Mouse (Mus musculus): Measurements from ENCODE around the gene Ankmy1.
A peak's percentile ranks its signal among the peaks of the same experiment; 100 is the strongest.

Gene Ankmy1

DNA sequence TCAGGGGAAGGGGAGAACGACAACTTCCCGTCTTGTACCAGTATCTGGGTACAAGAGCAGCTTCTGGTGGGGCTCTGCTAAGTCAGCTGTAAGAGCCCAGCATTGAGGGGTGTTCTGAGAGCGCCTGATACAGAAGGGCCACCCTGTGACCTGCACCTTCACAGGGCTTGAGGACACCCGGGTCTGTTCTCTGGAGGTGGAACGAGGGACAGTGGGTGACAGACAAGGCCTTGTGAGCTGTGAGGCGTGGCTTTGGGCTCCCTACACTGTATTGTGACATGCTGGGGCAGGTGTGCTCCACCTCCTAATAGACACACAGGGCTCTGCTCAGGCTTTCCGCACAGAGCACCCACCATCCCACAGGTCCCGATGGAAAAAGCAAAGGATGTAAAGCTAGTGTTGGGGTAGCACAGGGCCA is 9.0 kb upstream of the Ankmy1 start:
- DNase-seq (ENCODE audit: low spot score in 2 of 2): no peak

DNA sequence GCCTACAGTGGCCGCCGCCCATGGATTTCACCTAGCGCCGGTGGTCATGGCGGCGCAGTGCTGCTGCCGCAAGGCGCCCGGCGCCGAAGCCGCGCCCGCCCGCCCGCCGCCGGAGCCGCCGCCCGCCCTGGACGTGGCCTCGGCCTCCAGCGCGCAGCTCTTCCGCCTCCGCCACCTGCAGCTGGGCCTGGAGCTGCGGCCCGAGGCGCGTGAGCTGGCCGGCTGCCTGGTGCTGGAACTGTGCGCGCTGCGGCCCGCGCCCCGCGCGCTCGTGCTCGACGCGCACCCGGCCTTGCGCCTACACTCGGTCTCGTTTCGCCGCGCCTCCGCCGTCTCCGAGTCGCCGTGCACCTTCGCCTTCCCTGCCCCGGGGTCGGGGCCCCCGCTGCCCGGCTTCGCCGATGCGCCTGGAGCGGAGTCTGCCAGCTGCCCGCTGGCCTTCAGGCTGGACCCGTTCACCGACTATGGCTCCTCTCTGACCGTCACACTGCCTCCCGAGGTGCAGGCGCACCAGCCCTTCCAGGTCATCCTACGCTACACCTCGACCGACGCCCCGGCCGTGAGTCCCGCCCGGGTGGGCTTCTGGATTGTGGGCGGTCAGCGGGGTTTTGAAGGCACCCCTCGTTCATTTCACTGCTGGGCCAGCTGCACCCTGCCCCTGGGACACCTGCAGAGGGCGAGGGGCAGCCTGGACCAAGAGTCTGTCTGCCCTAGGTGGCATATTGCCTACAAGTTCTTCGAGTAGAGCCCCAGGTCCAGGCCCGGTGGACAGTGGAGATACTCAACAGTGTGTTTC is 8.4 kb upstream of the Ankmy1 start:
- DNase-seq (ENCODE audit: low spot score in 2 of 2): peak in 1 of 2 experiments; percentile 62

DNA sequence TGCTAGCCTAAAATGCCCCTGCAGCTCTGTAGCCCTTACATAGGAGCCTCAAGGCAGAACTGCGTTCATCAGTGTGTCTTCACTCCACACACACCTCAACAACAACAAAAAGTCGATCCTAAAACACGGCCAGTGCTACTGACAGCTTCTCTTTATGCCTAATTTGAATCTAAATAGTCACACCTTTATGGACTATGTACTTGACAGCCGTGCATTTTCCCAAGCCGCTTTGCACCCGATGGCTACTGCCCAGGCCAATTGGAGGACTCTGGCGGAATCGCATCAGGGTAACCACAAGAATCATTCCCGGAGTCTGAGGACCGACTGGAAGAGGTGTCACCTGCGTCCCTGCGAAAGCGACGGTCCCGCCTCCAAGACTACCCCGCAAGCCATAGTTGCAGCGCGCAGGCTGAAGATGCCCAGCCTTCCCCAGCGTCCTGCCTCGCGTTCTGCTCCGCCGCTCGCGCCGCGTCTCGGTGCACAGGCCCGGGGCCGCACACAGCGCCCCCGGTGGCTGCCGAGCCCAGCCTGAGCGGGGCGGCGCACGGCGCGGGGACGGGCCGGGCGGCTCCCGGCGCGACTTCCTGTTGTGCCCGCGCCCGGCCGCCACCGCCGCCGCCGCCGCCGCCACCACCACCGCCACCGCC is 7.7 kb upstream of the Ankmy1 start, which contains the start of gene Rnpepl1:
Gene Rnpepl1, plus strand, starts transcription at position 545 of the 647 bp plus-strand sequence.
- peak in 1 of 2 experiments; percentile 74 for DNase-seq (ENCODE audit: low spot score in 2 of 2)

DNA sequence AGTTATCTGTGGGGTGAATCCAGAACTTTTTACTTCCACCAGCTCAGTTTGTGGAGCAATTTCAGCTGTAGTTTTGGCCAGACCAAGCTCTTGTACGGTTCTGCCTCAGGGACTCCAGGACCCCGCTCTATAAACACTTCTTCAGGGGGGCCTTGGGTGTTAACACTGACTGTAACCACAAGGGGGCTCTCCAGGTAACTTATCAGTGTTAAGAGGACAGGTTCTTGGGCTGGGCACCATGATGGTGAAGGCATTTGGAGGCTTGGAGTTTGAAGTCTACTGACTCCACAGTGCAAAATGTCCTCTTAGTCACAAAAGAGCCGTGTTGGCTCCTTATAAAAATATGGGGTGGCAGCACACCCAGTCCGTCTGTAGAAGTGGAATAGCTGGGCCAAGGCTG is 6.4 kb upstream of the Ankmy1 start:
- no peak for DNase-seq (ENCODE audit: low spot score in 2 of 2)

DNA sequence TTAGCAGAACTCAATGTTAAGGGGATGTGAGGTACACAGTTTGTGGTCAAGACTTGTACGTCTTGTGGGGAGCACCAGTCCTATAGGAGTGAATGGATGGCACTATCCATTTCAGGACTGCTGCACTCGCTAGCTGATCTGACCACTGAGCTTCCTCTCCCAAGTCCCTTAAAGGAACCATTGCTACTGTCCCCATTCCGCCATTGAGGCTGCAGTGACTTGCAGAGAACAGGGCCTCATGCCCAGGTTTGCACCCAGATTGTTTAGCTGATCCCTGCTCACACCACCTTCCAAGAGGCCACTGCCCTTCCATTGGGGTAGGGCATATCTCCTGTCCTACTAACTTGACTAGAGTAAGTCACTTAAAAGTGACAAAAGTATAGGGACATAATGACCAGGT is 6.0 kb upstream of the Ankmy1 start:
- DNase-seq (ENCODE audit: low spot score in 2 of 2): no peak

DNA sequence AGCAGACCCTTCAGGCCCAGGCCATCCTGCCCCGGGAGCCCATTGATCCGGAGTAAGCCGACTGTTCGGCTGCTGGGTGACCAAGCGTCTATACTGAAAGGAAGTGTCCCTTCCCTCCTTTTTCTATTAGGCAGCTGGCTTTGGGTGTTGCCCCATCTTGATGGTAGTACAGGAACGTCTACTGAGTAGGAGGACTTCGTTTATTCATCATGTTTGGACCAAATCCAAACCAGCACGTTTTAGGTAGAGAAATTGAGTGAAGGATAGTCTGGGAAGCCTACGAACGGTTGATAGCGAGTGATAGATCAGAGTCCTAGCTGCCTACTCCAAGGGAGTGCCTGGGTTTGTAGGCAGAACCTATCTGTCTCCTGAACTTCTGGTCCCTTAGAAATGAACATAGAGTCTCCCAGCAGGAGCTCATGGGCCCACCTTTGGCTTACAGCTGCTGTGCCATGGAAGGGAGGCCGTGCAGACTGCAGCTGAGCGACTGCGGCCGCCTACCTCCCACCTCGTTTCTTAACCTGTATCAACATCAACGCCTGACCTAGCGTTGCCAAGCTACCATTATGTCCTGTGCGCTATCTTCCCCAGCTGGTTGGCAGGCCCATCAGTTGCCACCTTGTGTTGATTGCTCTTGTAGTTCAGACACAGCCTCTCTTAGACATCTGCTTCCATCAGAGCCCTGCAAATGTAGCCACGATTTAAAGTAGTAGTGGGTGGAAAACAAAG is 5.1 kb upstream of the Ankmy1 start:
- DNase-seq (ENCODE audit: low spot score in 2 of 2): no peak

DNA sequence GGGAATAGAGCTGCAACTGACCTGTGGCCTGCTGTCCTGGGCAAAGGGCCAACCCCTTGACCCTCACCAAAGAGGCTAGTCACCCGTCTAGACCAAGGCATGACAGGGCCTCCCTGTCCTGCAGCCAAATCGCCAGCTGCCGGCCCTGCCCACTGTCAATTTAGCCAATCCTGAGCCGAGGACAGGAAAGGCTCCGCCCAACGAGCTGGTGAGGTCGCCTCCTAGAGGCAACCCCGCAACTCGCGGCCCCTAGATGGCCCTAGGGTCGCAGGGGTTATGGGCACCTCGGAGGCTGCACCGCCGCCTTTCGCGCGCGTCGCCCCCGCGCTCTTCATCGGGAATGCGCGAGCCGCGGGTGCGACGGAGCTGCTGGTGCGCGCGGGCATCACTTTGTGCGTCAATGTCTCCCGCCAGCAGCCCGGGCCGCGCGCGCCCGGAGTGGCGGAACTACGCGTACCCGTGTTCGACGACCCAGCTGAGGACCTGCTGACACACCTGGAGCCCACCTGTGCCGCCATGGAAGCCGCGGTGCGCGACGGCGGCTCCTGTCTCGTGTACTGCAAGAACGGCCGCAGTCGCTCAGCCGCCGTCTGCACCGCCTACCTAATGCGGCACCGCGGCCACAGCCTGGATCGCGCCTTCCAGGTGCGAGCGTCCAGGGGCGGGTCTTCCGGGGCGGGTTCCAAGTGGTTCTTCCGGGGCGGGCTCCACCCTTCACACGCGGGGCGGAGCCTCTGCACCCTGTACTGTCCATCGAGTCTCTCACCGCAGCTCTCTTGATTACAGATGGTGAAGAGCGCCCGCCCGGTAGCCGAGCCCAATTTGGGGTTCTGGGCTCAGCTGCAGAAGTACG is 4.3 kb upstream of the Ankmy1 start, which contains the start of gene Dusp28:
Gene Dusp28, plus strand, starts transcription at position 203 of the 853 bp plus-strand sequence.
- peak in 1 of 2 experiments; percentile 85 for DNase-seq (ENCODE audit: low spot score in 2 of 2)

DNA sequence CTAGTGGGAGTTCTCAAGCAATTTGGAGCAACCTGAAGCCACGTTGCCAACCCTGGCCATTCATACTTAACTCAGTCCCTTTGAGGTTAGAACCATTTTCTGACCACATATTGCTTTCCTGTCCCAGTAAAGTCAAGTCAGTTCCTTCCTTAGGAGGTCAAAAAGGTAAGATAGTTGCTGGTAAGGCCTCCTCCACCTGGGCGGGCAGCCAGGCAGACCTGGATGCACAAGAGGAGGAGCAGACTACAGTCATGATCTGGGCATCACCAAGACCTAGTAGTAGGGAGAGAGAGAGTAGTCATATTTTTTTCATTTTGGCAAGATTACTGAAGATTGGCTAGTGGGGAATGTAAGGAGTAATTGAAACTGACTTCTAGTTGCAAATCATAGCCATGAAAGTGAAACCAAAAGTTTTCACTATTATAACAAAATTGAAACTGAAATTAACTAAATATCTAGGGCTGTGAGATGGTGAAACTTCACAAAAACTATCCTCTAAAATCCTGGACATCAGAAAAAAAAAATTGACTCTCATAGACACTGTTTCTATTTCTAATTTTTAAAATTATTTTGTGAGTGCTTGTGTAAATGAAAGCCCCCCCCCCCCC is 3.1 kb upstream of the Ankmy1 start:
- DNase-seq (ENCODE audit: low spot score in 2 of 2): no peak

DNA sequence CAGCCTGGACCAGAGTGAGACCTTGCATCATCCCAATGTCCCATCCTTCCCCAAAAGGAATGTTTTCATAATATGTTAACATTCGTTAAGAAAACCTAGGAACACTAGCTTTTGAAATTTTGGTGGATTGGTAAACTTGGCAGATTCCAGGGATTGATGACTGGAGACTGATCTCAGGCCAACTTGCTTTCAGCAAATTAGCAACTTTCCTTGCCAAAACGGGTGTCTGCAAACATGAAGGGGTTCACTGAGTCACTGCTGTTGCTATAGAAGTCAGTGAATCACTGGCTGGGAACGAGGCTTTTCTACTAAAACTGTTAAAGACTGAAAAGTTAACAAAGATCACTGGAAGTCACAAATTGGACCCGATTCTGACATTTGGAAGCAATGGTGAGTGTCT is 921 bp upstream of the Ankmy1 start:
- no peak for DNase-seq (ENCODE audit: low spot score in 2 of 2)

DNA sequence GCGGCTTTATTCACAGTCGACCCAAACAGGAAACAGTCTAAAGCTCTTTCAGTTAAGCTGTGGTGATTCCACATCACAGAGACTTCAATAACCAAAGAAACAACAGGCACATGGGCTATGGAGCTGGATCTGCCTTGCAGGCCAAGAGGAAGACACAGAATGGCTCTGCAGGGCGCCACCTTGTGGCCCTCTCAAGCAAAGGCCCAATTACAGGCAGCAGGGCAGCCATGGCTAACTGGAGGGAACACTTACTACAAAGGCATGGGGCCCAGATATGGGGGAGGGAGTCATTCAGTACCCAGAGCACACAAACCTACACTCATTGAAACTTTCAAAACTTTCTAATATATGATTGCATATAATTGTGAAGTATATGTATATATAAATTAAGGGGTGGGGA is 7.6 kb downstream of the Ankmy1 start:
- peak in 1 of 2 experiments; percentile 85 for DNase-seq (ENCODE audit: low spot score in 2 of 2)

DNA sequence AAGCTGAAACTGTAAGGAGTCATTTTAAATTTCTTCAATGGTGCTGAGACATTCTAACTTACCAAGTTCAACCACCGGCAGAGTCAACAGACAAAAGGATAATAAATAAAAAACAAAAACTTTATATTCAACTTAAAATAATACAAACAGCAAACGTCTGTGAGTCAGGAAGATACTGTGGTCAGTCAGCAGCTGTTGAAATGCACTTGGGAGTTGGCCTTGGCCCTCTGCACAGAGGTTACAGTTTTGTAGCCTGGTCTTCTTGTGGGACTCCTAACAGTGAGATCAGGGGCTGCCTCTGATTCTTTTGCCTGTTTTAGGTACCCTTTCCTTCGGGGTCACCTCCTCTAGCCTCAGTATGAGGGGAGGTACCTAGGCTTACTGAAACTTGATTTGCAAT is 8.8 kb downstream of the Ankmy1 start:
- no peak for DNase-seq (ENCODE audit: low spot score in 2 of 2)

DNA sequence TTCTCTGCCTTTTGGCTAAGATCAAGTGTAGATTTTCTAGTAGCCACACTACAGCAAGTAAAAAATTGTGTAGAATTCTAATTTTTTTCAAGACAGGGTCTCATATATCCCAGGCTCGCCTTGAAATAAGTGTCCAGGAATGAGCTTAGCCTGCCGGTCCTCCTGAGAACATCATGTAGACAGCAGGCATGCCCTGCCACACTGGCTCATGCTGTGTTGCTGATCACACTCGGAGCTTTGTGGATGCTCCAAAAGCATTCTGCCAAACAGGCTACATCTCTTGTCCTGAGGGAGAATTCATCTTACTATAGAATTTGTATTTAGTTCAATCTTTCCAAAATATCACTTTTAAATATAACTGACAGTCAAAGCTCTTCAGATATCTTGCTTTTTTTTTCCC is 9.9 kb downstream of the Ankmy1 start:
- no peak for DNase-seq (ENCODE audit: low spot score in 2 of 2)

DNA sequence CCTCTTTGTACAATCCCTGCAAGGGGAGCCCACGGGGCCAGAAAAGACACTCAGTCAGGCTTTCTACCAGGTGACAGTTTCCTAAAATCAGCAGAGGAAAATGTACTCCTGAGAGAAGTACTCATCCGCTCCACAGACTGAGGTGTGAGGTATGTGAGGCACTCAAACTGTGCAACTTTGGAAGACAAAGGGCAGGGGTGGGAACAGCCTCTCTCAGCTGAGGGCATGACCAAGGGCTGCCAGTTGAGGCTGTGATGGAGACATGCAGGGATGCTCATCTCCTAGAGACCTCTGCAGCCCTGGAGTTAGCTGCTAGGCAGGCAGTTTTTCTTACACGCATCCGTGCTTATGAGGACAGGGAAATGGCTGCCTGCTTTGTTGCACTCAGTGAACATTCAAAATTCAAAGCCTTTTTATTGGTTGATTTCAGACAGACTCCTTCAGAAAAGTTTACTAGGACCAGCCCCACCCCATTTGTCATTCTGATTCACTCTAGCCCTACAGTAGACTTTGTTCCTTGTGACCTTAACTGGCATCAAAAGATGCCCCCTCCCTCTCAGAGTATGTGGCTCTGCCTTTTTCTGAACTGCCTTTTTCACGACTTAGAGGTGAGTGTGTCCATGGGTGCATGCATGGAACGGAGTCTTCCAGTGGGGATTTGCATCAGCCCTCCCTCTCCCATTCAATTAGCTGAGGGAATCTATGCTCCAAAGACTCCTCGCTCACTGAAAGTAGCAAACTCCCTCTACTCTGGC is 13.6 kb downstream of the Ankmy1 start:
- no peak for DNase-seq (ENCODE audit: low spot score in 2 of 2)

DNA sequence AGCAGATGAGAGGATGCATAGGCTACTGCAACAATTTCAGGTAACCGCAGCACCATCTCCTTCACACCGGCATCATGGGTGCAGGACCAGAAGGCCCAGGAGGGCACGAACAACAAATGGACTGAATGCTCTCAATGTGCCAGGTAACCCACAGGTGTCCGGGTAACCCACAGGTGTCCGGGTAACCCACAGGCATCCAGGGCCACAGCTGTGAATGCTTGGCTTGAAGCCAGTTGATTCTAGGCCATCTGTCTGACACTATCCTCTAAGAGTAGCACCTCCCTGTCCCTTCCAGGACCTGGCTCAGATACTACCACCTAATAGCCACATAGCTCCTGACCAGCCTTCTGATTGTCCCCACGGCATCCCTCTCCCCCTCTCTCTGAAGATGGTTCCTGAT is 20.7 kb downstream of the Ankmy1 start:
- DNase-seq (ENCODE audit: low spot score in 2 of 2): no peak

DNA sequence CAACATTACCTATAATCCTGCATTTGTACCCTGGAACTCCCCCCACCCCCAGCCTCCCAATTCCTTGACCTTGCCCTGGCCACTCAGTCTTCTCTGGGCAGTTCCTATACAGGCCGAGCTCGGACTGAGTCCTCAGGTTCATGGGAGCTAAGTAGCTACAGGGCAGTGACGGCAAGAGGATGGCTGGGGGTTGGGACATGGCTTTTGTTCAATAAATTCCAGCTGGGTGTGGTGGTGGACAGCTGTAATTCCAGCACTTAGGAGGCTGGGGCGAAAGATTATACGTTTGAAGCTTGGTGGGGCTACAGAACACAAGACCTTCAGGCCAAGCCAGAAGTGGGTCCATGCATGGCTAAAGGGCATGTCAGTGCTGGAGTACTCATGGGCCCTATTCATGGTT is 22.6 kb downstream of the Ankmy1 start:
- DNase-seq (ENCODE audit: low spot score in 2 of 2): no peak

DNA sequence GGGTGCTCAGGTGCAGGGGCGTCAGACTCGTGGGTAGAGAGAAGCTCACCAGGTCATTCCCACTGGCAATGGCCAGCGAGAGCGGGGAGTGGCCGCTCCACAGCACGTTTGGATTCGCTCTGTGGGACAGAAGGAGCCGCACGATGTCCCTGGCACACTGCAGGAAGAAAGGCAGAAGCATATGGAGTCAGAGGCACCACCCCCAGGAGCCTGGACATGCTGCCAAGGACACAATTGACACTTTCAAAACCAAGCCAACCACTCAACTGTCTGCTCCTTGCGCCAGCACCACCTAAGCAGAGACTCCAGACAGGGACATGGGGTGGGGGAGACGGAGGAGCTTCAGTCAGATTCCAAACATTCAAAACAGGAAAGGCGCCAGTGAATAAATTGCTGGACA is 23.4 kb downstream of the Ankmy1 start:
- peak; percentile 36 to 69 for DNase-seq (ENCODE audit: low spot score in 2 of 2)

DNA sequence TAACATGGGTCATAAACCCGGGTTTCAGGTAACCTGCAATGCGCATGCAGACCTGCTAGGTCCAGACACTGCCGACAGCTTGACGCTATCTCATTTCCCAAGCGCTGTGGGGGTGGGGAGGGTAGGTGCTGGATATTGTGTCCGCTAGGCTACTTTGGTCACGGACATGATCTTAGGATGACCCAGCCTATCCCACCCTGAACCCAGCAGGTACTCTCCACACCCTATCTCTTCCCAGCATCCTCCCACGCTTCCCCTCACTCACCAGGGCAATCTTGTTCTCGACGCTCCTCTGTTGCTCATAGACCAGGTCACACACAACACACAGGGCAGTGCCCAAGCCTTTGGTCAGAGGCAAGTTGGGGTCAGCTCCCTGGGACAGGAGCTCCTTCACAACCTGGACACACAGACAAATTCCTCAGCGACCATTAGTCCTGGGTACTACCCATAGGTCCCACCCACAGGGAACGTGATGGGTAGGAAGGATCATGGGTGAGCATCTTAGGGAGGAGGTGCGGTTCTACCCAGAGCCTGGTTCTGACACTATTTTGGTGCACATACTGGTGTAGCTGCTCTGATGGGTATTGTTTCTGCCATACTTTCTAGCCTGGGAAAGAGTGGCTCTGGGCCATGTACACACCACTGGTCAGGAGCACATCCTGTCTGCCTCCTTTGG is 24.5 kb downstream of the Ankmy1 start:
- no peak for DNase-seq (ENCODE audit: low spot score in 2 of 2)

DNA sequence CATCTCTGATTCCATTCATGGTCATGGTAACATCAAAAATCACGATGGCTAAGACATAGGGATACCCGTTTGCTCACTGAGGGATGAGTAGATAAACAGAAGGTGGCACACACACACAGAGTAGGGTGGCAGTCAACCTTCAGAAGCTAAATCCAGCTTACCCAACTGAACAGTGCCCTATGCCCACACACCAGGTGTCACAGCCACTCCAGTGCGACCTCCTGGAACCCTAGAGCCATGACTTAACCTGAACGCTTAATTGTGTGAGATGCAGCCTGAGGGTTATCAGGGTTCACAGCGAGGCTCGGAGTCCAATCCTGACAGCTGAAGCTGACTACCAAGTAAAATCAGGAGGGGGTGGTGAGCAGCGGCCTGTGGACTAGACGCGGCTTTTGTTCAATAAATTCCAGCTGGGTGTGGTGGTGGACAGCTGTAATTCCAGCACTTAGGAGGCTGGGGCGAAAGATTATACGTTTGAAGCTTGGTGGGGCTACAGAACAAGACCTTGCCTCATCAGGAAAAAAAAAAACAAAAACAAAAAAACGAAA is 25.2 kb downstream of the Ankmy1 start:
- no peak for DNase-seq (ENCODE audit: low spot score in 2 of 2)

DNA sequence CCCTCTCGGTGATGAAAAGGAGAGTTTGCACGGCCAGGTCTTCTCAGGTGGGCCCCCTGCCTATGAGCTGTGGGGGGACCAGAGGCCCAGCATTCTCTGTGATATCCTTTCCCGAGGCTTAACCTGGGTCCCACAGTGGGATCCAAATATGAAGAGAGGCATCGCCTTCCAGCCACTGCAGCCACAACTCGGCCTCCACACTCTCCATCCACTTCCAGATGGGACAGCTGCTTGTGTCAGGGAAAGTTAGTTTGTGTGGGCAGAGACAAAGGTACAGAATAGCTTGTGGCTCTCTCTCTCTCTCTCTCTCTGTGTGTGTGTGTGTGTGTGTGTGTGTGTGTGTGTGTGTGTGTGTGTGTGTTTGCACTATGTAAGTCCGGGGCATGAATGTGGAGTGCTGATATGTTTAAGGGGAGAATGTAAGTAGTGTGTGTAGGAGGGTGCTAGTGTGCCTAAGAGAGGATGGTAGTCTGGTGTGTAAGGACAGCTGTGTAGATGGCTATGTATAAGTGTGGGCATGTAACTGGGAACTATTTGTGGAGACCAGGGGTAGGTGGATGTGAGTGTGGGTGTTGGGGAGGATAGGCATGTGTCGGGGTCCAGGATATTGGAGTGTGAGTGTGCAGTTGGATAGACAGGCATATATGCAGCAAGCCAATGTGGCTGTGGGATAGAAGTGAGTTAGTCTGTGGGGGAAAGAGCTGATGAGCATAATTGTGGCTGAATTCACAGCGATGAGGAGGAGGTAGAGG is 27.2 kb downstream of the Ankmy1 start:
- DNase-seq (ENCODE audit: low spot score in 2 of 2): peak; percentile 40 to 59

Measured in left cerebral cortex, adult 9 months (tissue).